Mouse (Mus musculus): ENCODE measurements around the gene Trim52.

DNA sequence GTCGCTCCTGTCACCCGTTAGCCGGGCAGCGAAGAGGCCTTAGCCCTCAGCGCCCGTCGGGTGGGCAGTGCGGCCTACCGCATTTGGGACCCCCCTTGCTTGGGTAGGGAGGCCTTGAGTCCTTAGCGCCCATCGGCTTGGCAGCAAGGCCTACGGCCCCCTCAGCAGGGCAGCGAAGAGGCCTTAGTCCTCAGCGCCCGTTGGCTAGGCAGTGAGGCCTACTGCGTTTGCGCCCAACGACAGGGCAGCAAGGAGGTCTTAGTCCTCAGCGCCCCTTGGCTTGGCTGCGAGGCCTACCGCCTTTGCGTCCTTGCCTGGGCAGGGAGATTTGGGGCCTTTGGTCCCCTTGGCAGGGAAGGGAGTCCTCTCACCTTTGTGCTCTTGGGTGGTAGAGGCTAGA lies 427 bp downstream of the Trim52 start:
- TF ChIP-seq CTCF (IDR thresholded peaks at IDR 0.05) (no peak), EP300 (IDR thresholded peaks at IDR 0.05) (no peak)
